Mouse (Mus musculus) urinary bladder, adult 18-20 months (tissue): Measurements from ENCODE around the gene Lpxn.

Experiments used
- DNase-seq, 2 experiments: peaks; one replicate each; pipeline ENCODE4 v3.0.0; 2022; ENCODE audit warnings: low spot score in 2 of 2, mixed read lengths in 2 of 2

Lpxn gene

DNA sequence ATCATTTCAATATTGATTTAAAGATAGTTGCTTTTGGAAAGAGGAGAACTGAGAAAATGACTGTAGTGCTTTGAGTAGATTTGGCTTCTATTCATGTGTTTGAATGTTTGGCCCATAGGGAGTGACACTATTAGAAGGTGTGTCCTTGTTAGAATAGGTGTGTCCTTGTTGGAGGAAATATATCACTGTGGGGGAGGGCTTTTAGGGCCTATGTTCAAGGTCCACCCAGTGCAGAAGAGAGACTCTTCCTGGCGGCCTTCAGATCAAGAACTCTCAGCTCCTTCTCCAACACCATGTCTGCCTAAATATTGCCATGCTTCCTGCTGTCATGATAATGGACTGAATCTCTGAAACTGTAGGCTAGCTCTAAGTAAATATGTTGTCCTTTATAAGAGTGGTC, 8.2 kb downstream of the Lpxn start:
- no peak for DNase-seq

DNA sequence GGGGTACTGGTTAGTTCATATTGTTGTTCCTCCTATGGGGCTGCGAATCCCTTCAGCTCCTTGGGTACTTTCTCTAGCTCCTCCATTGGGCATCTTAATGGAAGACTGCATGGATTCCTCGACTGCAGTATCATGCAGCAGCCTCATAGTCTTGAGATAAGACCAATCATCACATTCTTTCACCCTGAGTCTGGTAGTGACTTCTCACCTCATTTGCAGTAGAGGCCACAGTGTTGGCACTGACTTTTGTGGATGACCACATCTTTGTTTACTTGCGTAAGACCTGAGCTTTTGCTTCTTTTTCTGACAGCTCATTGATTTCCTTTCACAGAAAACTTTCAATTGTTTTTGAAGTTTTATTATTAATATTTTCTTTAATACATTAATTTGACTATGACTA, 9.7 kb downstream of the Lpxn start:
- DNase-seq = no peak

- no peak for DNase-seq
Observed at GRCm38 (mm10) chr19:12806214-12806613, 10.2 kb downstream of the Lpxn start.

DNA sequence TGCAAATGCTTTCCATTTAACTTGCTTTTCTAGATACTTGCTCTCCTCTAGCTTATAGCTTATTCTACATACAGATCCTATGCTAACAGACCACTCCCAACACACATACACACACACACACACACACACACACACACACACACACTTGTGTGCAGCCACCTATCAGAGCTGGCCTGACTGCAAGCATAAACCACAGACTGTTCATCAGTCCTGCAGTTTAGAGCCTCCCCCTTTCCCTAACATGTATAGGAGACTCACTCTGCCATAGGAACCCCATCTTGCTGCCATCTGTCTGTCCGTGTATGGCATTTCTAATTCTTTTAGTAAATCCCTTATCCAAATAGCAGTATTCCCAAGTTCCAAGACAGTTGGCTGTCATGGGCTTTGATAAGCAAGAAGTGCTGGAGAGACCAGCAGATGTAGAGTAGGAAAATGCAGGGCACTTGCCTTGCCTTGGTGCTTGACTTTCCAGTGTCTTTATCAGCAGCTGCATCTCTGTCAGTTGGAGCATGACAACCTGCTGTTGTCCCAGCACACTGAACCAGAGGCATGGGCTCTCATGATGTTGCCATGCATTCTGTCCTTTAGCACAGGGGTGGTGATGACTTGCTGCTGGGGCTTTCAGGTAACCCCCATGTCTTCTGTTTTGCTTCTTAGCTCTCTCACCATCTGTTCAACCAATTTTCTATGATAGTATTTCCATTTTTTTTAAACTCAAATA, 16.8 kb downstream of the Lpxn start:
- DNase-seq = no peak

DNA sequence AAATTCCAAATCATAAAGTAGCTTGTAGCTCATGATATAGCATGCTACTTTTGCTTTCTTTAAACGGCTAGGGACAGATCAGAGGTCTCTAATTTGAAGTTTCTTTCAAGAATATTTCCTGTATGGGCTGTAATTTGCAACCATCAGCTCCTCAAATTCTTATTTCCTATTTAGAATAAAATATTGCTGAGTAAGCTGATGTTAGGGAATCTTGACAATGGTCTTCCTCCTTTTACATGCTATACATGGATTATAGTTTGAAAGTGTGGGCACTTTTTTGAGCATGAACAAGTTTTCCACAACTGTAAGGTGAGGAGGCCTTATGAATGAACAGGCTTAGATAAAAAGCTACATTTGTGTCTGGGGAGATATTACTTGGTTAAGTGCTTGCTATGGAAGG, 17.9 kb downstream of the Lpxn start:
- DNase-seq = no peak

DNA sequence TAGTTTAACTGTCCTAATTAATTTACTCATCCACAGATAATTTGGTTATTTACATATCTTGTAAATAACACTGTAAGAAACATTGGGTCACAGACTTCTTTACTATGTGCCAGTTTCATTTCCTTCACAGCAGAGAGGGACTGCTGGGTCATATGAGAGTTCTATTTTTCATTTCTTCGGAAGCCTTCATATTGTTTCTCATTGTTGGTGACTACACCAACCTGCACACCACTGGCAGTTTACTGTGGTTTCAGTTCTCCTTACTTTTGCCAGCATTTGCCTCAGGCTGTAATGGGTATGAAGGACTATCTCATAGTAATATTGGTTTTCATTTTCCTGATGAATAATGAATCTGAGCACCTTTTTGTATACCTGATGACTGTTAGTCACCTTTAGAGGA, 22.5 kb downstream of the Lpxn start:
- DNase-seq = no peak

GRCm38 (mm10) chr19:12820383-12820782, 24.4 kb downstream of the Lpxn start:
- DNase-seq = no peak

DNA sequence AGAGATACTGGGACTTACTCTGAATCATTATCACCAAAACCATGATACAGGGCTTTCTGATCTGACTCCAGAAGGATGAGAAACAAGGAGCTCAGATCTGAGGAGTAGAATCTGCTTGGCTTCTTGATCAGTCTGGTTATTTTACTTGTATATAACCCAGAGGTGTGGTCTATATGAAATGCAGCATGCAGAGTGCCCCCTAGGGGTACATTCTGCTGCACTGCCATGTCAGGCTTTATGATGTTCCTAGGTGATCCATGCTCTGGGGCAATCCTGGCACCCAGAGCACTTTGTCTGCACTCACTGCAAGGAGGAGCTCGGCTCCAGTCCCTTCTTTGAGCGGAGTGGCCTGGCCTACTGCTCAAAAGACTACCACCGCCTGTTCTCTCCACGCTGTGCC, 28.6 kb downstream of the Lpxn start:
- DNase-seq = no peak

DNA sequence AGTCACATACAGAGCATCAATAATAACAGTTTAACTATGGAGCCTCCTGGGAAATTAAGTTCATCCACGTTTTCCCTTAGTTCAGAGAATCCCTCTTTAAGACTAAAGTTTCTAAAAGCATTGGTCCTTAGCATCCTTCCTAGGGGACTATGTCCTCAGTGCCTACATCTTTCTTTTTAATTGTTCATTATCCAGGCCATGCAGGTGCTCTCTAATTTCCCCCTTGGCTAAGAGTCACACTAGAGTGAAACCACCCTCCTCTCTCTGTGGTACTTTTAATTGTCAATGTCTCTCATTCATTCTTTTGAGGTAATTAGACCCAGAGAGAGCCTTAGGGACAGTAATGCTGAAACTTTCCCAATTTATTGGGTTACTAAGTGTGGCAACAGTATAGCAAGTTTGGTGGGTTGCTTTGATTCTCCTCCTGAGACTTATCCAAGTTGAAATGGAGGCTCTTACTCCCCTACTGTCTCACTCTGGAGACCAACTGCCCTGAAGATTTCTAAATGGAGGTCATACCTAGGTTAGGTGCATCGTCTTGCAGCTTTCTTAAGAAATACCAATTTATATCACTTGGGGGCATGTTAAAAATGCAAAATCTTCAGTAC, 34.9 kb downstream of the Lpxn start:
- no peak for DNase-seq

DNA sequence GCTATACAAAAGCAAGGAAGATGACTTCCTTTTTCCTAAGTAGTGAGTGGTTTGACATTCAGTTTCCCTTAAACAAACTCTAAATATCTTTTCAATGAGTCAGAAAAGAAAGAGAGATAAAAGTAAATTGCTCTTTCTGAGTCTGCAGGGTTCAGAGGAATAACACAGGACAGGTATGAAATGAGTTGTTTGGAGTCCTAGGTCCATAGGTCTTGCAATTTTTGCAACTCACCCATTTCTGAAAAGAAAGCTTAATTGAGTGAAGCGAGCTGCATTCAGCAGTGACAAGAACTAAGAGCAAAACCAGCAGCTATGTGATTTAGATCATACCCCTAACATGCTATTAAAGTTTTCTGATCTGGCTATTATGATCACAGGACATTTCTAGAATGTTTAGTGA, 35.6 kb downstream of the Lpxn start:
- DNase-seq = no peak

- DNase-seq = no peak
Observed at GRCm38 (mm10) chr19:12833625-12834024, 37.6 kb downstream of the Lpxn start.

DNA sequence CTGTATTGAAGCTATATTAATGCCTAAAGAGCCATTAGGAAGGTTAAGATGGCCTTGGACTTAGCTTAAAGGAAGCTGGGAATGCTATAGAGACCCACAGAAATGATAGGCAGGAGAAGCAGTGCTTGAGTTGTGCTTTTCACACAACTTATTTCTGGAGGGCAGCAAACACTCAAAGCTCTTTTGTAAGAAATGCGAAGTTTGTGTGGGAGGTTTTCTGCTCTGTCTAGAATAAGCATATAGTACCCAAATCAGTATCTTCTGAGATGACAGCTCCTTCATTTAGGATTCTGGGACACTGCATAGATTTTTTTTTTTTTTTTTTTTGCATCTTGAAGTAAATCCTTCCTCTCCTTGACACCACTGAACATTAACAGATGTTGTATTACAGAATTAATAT, 42.5 kb downstream of the Lpxn start:
- DNase-seq = no peak

- no peak for DNase-seq
Observed at GRCm38 (mm10) chr19:12846382-12846781, 50.4 kb downstream of the Lpxn start, which contains the start of gene Gm5244. TSS of gene Gm5244 (plus strand) at chr19:12846682.

DNA sequence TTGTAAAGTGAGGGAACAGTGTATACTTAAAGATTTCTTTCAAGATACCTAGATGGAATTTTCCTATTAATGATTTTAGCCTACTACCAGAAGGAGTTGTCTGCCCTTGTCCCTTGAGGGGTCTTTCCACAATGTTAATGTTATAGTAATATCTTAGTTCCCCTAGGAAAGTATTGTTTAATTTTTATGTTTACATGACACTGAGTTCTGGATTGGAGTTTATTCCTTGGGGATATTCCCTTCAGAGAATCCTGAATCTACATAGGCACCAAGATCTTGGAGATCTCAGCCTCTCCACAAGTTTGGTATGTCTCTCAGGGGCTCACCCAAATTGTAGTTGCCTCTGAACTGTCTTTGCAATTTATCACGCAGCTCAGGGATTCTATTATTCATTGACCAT, 61.0 kb downstream of the Lpxn start, which contains the start of gene Olfr1444:
Gene Olfr1444 (plus strand): TSS at position 301 of the 400 bp plus-strand sequence.
- no peak for DNase-seq
